Mouse (Mus musculus) kidney, adult 18-20 months (tissue): Measurements from ENCODE around the gene Nrtn.

Experiments used
- DNase-seq: peaks from one replicate; pipeline ENCODE4 v3.0.0; 2021

Gene Nrtn

DNA sequence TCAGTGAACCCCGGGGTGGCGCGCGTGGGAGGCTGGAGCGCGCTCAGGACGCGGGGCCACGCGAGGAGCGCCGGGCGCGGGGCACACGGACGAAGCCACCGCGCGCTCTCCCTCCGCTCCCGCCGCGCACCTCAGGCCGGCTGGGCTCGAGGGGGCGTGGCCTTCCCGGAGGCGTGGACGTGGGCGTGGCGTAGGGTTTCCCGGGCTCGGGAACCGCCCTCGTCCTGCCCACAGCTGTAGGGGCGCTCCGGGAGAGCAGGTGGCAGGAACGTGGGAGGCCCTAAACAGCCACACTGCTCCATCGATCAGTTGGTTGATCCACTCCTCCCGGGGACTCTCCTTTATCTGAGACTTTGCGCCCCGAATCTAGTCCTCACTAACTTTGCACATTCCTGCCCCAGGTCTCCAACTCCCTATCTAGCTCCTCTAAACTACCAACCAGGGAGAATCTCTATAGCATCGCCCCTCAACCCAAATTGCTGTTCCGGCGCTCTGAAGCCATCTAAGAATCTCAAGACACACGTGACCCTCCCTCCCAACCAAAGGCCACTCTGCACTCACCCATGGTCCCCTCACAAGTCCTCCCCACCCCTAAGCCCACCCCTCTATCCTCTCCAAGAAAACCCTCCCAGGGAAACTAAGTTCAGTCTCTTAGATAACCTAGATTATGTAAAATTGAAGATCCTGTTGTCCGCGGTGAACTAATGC, at the start of gene Nrtn:
Gene Nrtn (minus strand): TSS at position 115 of the 708 bp plus-strand sequence.
- DNase-seq, result peak; percentile 96

DNA sequence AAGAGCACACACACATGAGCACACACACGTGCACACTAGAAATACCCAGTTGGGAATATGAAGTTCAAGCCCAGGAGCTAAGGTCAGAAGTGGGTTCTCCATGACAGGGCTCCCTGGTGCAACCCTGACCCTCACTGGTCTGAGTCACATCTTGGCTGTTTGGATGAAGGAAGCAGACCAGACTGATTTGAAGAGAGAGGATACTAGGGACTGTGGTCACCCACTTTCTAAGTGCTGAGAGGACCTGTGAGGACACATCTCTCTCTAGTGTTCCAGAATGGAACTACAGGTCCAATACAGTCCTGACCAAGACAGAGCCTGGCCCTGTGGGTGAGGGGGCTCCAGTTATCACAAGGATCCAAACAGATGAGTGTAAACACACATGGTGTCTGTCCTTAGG, 48.5 kb upstream of the Nrtn start:
- DNase-seq, result no peak

GRCm38 (mm10) chr17:56804952-56805351, 47.6 kb upstream of the Nrtn start:
- no peak for DNase-seq

- no peak for DNase-seq
Measured at GRCm38 (mm10) chr17:56802065-56802464, 44.7 kb upstream of the Nrtn start.

GRCm38 (mm10) chr17:56799276-56799675, 41.9 kb upstream of the Nrtn start:
- DNase-seq, result no peak

GRCm38 (mm10) chr17:56793614-56794319, 36.4 kb upstream of the Nrtn start:
- DNase-seq, result no peak

DNA sequence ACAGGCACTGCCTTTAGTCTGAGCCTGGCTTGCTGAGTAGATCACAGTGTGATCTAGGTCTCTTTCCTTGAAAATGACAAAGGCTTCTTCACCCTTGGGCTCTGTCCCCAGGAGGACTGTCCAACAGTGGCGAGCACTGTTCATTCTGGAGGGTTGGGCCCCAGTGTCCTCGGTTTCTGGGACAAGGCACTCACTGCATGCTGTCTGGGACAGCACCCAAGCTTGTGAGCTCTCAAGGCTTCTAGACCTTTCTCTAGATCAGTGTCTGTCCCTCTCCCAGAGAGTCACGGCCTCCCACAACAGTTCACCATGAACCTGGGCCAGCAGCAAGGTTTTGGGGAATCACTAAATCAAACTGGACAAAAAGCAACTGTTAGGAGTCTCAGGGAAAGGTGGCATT, 35.3 kb upstream of the Nrtn start:
- no peak for DNase-seq

DNA sequence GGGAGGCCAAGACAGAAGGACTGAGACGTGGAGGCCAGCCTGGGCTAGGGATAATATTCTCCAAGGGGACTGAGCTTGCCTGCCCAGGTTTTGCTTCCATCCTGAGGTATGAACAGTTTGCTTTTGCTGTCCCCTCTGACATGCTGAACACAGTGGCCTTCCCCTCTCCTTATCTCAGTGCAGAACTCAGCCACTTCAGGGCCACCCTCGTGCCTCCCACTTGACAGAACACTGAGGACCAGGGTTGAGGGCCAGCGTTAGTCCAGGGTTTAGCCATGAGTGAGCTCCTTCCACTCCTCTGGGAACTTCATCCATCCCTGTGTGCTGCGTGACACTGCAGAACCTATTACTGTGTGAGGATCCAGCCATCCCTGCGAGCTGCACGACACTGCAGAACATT, 32.0 kb upstream of the Nrtn start:
- no peak for DNase-seq

DNA sequence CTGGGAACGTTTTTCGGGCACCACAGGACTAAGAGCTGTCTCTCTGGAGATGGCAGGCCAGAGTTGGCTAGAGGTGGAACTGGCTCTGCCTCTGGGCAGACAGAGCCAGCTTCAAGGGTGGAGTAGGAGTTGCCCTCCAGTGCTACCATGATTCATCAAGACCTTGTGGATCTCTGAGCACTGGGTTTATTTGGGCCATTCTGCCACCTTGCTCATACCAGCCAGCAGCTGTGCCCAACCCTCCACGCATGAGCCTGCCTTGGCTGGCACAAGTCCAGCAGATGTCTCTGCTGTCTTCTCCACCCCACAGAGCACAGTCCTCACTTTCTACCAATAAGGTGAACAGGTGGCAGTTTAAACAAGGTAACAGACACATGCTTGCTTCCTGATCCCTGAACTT, 31.6 kb upstream of the Nrtn start:
- no peak for DNase-seq

GRCm38 (mm10) chr17:56780291-56780978, 23.1 kb upstream of the Nrtn start:
- DNase-seq, result peak; percentile 62

DNA sequence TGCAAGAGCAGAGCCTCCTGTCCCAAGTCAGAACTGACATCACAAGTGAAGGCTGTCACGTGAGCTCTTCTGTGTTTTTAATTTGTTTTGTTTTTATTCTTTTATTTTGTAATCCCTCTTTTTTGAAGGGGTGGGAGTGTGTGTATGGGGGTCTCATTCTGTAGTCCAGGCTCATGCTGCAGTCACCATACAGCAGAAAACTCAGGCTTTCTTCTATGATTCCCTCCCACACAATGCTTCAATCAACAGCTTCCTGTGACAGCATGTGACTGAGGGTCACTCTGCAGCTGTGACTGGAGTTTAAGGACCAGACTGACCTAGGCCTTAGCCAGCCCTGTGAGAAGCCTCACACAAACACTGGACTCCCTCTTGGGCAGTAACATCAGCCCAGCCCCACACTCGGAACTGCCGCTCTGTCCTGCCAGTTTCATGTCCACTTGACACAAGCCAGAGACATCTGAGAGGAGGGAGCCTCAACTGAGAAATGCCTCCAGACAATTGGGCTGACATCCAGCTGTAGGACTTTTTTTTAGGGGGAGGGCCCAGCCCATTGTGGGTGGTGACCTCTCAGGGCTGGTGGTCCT, 21.5 kb upstream of the Nrtn start:
- DNase-seq, result no peak

DNA sequence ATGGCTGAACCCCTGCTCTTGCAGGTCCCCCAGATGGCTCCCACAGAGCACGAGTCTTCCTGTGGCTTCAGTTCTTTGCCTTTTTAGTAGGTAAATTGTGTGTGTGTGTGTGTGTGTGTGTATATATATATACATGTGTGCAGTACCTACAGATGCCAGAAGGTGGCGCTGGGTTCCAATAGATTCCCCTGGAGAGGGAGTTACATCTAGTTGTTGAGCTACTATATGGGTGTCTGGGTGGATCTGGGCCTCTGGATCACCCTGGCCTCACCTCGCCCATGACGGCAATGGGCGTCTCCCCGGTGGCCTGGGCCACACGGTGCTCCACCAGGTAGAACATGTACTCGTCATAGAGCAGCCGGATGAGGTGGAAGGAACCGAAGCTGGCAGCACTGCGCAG, 20.2 kb upstream of the Nrtn start:
- no peak for DNase-seq

GRCm38 (mm10) chr17:56769950-56770349, 12.6 kb upstream of the Nrtn start, which contains the start of gene Prr22:
Gene Prr22 (plus strand): TSS chr17:56770250.
- no peak for DNase-seq

- DNase-seq, result no peak
Measured at GRCm38 (mm10) chr17:56768941-56769340, 11.6 kb upstream of the Nrtn start.

DNA sequence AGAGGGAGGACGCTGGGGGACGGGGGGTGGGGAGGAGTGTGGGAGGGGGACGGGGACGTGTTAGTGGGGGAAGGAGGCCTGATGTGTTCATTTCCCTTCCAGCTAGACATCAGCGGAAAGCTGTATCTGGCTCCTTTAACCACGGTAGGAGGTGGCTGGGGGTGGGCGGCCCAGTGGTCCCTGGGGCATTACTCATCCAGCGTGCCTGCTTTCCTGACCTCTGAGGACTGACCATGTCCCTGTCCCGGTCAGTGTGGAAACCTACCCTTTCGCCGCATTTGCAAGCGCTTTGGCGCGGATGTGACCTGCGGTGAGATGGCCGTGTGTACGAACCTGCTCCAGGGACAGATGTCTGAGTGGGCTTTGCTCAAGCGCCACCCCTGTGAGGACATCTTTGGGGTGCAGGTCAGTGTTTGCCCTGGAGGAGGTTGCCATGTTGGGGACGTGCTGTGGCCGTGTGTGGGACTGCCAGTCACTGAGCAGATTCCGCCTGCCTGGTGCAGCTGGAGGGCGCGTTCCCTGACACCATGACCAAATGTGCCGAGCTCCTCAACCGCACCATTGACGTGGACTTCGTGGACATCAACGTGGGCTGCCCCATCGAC, 10.3 kb upstream of the Nrtn start:
- DNase-seq, result no peak

GRCm38 (mm10) chr17:56766631-56767405, 9.5 kb upstream of the Nrtn start:
- no peak for DNase-seq

DNA sequence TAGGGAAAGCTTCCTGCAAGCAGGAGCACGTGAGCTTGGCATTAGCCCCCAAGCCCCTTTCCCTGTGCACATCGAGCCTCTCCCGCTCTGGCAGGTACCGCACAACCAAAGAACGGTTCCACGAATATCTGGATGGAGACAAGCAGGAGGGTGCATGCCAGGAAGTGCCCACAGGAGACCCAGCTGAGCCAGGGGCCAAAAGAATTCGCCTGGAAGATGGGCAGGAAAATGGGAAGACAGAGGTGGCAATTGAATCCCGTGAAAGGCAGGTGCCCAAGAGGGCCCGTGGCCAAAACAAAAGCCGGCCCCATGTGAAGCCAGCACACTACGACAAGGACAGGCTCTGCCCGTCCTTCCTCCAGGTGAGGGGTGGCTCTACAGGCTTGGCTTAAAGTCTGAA, 8.1 kb upstream of the Nrtn start:
- no peak for DNase-seq

- peak; percentile 96 for DNase-seq
Measured at GRCm38 (mm10) chr17:56764474-56765354, 7.4 kb upstream of the Nrtn start, which contains the start of gene Dus3l. Gene Dus3l (plus strand): TSS chr17:56764757.

DNA sequence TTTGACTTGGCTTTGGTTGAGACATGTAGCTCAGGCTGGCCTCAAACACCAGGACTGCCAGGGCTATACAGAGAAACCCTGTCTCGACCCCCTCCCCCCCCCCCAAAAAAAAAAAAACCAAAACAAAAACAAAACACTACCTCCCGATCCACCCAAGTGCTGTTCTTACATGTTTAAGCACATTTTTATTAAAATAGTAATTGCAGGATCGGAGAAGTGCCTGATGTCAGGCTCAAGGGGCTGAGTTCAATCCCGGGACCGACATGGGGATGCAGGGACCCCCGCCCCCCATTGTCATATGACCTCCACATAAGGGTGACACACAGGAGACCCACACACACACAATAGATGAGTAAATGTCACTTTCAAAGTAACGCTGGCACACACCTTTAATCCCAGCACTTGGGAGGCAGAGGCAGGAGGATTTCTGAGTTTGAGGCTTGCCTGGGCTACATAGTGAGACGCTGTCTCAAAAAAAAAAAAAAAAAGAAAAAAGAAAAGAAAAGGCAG, 6.5 kb upstream of the Nrtn start:
- DNase-seq, result no peak

GRCm38 (mm10) chr17:56762769-56763731, 5.7 kb upstream of the Nrtn start:
- peak; percentile 64 for DNase-seq
